Mouse (Mus musculus): ENCODE measurements around the gene Dcxr.

Dcxr gene

GRCm38 (mm10) chr11:120695641-120696040 lies 31.4 kb downstream of the Dcxr start:
- no peak for TF ChIP-seq GATA4 (IDR thresholded peaks at IDR 0.05; ENCODE audit: insufficient replicate concordance, low read length)

GRCm38 (mm10) chr11:120695184-120695583 lies 31.9 kb downstream of the Dcxr start:
- no peak for TF ChIP-seq GATA4 (IDR thresholded peaks at IDR 0.05; ENCODE audit: insufficient replicate concordance, low read length)

- no peak for TF ChIP-seq GATA4 (IDR thresholded peaks at IDR 0.05; ENCODE audit: insufficient replicate concordance, low read length)
Measured at GRCm38 (mm10) chr11:120693461-120693860, 33.6 kb downstream of the Dcxr start.

- no peak for TF ChIP-seq GATA4 (IDR thresholded peaks at IDR 0.05; ENCODE audit: insufficient replicate concordance, low read length)
Measured at GRCm38 (mm10) chr11:120692471-120693011, 34.5 kb downstream of the Dcxr start.

- TF ChIP-seq GATA4 (IDR thresholded peaks at IDR 0.05; ENCODE audit: insufficient replicate concordance, low read length), result no peak
Measured at GRCm38 (mm10) chr11:120689365-120689764, 37.7 kb downstream of the Dcxr start.

GRCm38 (mm10) chr11:120686650-120687272 lies 40.3 kb downstream of the Dcxr start:
- no peak for TF ChIP-seq GATA4 (IDR thresholded peaks at IDR 0.05; ENCODE audit: insufficient replicate concordance, low read length)

GRCm38 (mm10) chr11:120684660-120685059 lies 42.4 kb downstream of the Dcxr start:
- no peak for TF ChIP-seq GATA4 (IDR thresholded peaks at IDR 0.05; ENCODE audit: insufficient replicate concordance, low read length)

- no peak for TF ChIP-seq GATA4 (IDR thresholded peaks at IDR 0.05; ENCODE audit: insufficient replicate concordance, low read length)
Measured at GRCm38 (mm10) chr11:120684086-120684485, 43.0 kb downstream of the Dcxr start.

- TF ChIP-seq GATA4 (IDR thresholded peaks at IDR 0.05; ENCODE audit: insufficient replicate concordance, low read length), result no peak
Measured at GRCm38 (mm10) chr11:120683536-120683935, 43.5 kb downstream of the Dcxr start.

- no peak for TF ChIP-seq GATA4 (IDR thresholded peaks at IDR 0.05; ENCODE audit: insufficient replicate concordance, low read length)
Measured at GRCm38 (mm10) chr11:120682683-120683082, 44.4 kb downstream of the Dcxr start.

GRCm38 (mm10) chr11:120679909-120680308 lies 47.2 kb downstream of the Dcxr start:
- TF ChIP-seq GATA4 (IDR thresholded peaks at IDR 0.05; ENCODE audit: insufficient replicate concordance, low read length), result 0 out of 2 replicates have a peak, but pooled peaks have one; percentile 14

GRCm38 (mm10) chr11:120676951-120677350 lies 50.1 kb downstream of the Dcxr start:
- TF ChIP-seq GATA4 (IDR thresholded peaks at IDR 0.05; ENCODE audit: insufficient replicate concordance, low read length), result peak; percentile 45; the same call in 1 of the 2 replicates
